Mouse (Mus musculus) MEL (cell line): ENCODE results near the gene Wnt2b.

Experiments used
- CTCF ChIP-seq, 3 experiments: IDR thresholded peaks in 2 of 3; conservative IDR thresholded peaks in 1 of 3; 2 replicates each; pipeline ENCODE4 v1.5.1; 2011 to 2012; ENCODE audit warnings: low read length in 3 of 3, low read depth in 2 of 3, mild to moderate bottlenecking in 2 of 3, improper control_type of control experiment in 1 of 3, inconsistent platforms in 1 of 3, mixed read lengths in 1 of 3, moderate library complexity in 1 of 3; ENCODE audit not compliant: control insufficient read depth in 1 of 3, insufficient read depth in 1 of 3, poor library complexity in 1 of 3, severe bottlenecking in 1 of 3
- POLR2A ChIP-seq, 2 experiments: IDR thresholded peaks; 2 replicates each; pipeline ENCODE4 v1.6.1; 2011 to 2012; ENCODE audit warnings: low read length in 2 of 2, mild to moderate bottlenecking in 2 of 2, control low read depth in 1 of 2, improper control_type of control experiment in 1 of 2, low read depth in 1 of 2, moderate library complexity in 1 of 2; ENCODE audit not compliant: control insufficient read depth in 1 of 2, insufficient read depth in 1 of 2, poor library complexity in 1 of 2

GRCm38 (mm10) chr3:104954137-104954536 is 7.6 kb downstream of the Wnt2b start:
- TF ChIP-seq POLR2A (IDR thresholded peaks at IDR 0.05; ENCODE audit: control insufficient read depth in 1 of 2, insufficient read depth in 1 of 2, low read depth in 1 of 2, low read length in 2 of 2, poor library complexity in 1 of 2) (no peak), CTCF (IDR thresholded peaks at IDR 0.05 in 2 of 3, conservative IDR thresholded peaks at IDR 0.05 in 1 of 3; ENCODE audit: control insufficient read depth in 1 of 3, insufficient read depth in 1 of 3, low read depth in 2 of 3, low read length in 3 of 3, poor library complexity in 1 of 3, severe bottlenecking in 1 of 3) (no peak)
